Mouse (Mus musculus) olfactory bulb, adult 2 months (tissue): ENCODE measurements at regions not wholly inside any gene's neighbourhood (a gene's known extent, or its start where the extent isn't known, plus 50 kb on each side); places are given as distances from the start of the nearest gene placed in this dataset.

Experiments used
- H3K27ac ChIP-seq: fragments of 200-500 bp; 2 replicates; pipeline ENCODE4 v1.5.1; 2012; ENCODE audit warnings: low read depth, low read length; ENCODE audit not compliant: insufficient read depth
- H3K4me1 ChIP-seq: fragments of 200-500 bp; 2 replicates; pipeline ENCODE4 v1.6.1; 2012; ENCODE audit warnings: low read length; ENCODE audit not compliant: control insufficient read depth, insufficient read depth
- H3K4me3 ChIP-seq: fragments of 200-500 bp; 2 replicates; pipeline ENCODE4 v1.5.1; 2012; ENCODE audit warnings: mild to moderate bottlenecking, low read depth, low read length, moderate library complexity; ENCODE audit not compliant: insufficient read depth
- CTCF ChIP-seq: fragments of 200-500 bp; IDR thresholded peaks from 2 replicates; pipeline ENCODE4 v1.5.1; 2012; ENCODE audit warnings: low read depth, mild to moderate bottlenecking, low read length, moderate library complexity; ENCODE audit not compliant: insufficient read depth
- POLR2A ChIP-seq: fragments of 200-500 bp; IDR thresholded peaks from 2 replicates; pipeline ENCODE4 v1.6.1; 2012; ENCODE audit warnings: mild to moderate bottlenecking, low read depth, low read length, moderate library complexity; ENCODE audit not compliant: insufficient read depth
- WGBS: fragments of 180-500 bp; shearing (Covaris S2); methylation state at CpG from one replicate; pipeline ENCODE4 v1.1.7; 2018; 5-methylcytosine and 5-hydroxymethylcytosine counted together

DNA sequence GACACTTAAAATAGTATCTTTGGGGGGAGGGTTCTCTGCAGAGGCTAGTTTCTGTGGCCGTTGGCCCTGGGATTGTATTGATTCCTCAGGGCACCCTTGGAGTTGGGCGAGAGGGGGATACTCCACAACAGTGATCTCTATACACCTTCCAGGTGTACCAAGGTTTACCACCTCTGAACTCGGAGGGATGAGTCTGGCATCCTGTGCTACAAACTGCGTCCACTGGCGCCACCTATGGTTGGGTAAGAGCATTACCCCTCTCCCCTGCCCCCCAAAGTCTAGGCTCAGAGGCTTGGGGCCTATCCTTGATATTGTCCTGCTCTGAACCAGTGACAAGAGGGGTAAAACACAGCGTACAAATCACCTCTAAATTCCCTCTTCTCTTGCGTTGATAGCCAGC, 62.2 kb downstream of the Gm17728 start:
- peak overlapping the region; percentile 49 for H3K27ac ChIP-seq
- H3K4me3 ChIP-seq = no peak overlapping the region
- peaks cover 16% of the 10 kb centered on the region for H3K4me1 ChIP-seq
- TF ChIP-seq CTCF (peak; percentile 51), POLR2A (no peak)
- 69% methylated on average over 7 of the region's 7 CpGs for WGBS

DNA sequence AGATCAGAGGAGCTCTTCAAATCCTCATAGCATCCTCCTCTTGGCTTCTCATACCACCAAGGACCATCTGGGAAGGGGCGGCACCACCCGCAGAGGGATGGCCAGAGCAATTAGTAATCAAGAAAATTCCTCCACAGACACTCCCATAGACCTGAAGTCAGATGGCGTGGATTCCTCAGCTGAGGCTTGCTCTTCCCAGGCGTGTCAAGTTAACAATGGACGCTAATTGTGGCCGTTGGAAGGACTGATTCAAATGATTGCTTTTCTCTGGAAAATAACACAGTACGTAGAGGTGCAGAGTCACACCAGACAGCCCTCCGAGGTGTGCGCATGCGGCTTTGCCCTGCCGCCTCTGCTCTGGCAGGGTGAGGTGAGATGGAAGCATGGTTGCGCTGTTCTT, 62.7 kb downstream of the Gm17728 start:
- TF ChIP-seq CTCF (no peak), POLR2A (no peak)
- Histone ChIP-seq H3K4me1 (peaks cover 16% of the 10 kb centered on the region), H3K4me3 (no peak overlapping the region; the same call in 1 of the 2 replicates), H3K27ac (peak overlapping the region; percentile 49)
- 34% methylated on average over 12 of the region's 12 CpGs for WGBS

DNA sequence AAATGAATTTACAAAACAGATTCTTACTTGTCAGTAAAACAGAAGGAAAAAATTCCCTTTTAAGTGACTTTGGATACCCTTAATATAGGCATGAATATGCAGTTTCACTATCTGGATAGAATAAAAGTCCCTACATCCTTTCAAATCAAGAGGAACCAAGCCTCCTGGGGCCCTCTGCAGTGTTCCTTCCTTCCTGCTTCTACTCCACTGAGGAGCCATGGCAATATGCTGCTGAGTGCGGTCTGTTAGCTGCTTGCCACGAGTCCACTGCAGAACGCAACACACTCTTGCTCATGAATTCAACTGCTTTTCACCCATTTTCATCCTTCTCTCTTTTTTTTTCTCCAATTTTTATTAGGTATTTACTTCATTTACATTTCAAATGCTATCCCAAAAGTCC, 107.5 kb downstream of the Gm17728 start:
- H3K4me1 ChIP-seq = no peaks in the 10 kb centered on the region
- no peak overlapping the region for H3K4me3 ChIP-seq
- WGBS = 73% methylated on average over 3 of the region's 3 CpGs
- TF ChIP-seq CTCF (no peak), POLR2A (no peak)
- H3K27ac ChIP-seq = no peak overlapping the region

DNA sequence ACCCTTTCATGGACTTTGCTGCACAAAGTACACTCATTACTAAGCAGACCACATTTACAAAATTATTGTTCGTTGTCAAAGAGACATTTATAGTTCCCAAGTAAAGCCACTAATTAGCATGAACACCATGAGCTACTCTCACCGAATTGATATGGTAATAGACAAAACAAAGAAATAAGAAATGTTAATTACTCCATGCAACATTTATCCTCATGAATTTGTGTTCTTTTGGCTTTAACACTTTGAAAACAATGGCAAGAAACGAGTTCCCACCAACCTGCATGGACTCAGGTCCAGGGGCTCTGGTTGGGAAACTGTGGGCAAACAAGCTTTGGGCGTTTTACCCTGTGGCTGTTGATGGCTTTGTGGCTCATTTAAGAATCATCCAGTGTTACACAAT, 114.2 kb downstream of the Gm17728 start:
- Histone ChIP-seq H3K4me3 (no peak overlapping the region), H3K27ac (0 out of 2 replicates have a peak overlapping the region, but pooled peaks have one; percentile 63), H3K4me1 (peaks cover 2% of the 10 kb centered on the region; the same call in 1 of the 2 replicates)
- 39% methylated on average over 4 of the region's 4 CpGs for WGBS
- no peak for TF ChIP-seq POLR2A
- TF ChIP-seq CTCF = no peak

DNA sequence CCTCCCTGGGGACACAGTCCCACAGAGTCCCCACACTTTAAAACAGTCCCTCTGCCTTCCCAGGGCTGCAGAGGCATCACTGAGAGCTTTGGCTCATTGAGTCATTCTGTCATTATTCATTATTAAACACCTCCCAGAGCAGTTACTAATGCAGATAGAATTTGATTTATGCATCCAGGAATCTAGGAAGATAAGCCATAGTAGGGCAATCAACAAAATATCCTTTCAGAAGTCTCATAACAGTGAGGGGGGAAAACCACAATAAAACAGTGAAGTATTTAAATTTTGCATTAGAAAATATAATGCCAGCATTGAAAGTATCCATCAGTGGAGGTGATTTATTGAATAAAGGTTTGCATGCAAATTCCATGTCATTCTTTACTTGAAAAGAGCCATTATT, 116.5 kb downstream of the Gm17728 start:
- Histone ChIP-seq H3K4me3 (no peak overlapping the region), H3K4me1 (peaks cover 2% of the 10 kb centered on the region; the same call in 1 of the 2 replicates), H3K27ac (no peak overlapping the region)
- no peak for TF ChIP-seq POLR2A
- no peak for TF ChIP-seq CTCF

DNA sequence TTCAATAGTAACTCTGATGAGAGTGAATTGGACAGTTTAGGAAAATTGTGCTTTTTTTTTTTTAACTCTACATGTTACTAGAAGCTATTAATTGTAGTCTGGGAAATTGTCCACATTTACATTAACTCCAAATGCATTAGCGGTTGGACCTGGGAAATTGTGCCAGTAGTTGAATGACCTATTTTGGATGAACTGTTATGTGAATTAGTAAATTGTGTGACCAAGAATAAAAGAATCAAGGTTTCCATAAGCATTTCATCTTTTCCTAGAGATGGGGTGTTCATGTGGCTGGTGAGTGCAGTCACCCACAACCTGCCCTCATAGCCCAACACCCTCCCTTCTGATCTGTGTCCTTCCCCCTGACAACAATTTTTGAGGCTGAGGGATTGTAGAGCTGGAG, 118.3 kb downstream of the Gm17728 start:
- TF ChIP-seq POLR2A = no peak
- TF ChIP-seq CTCF = no peak
- 88% methylated on average over 1 of the region's 1 CpGs for WGBS
- Histone ChIP-seq H3K27ac (no peak overlapping the region), H3K4me3 (no peak overlapping the region), H3K4me1 (peaks cover 2% of the 10 kb centered on the region; the same call in 1 of the 2 replicates)

DNA sequence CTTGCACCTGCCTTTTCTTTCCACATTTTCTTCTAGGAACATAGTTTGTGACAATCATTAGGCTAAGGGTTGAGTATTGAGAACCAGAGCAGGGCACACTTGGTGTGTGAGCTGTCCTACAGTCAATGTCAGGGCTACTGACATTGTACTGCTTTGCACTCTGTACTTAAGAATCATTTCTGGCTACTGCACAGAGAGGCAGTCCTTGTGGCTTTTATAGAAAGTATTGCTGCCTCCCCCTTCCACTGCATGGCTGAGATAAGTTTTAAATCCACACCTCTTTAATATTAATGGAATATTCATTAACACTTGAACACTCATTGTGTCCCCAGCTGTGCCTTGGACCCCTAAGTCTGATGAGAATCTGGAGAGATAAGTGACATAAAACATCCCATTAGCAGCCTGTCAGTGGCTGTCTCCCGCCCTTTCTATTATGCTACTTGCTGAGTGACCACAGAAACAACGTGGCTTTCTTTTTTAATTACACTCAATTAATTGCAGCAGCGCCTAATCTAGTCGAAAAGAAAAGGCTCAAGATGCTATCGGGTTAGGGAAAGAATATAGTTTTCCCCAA, 121.5 kb downstream of the Gm17728 start:
- no peaks in the 10 kb centered on the region for H3K4me1 ChIP-seq
- WGBS = 46% methylated on average over 5 of the region's 5 CpGs
- TF ChIP-seq CTCF (no peak), POLR2A (no peak)
- no peak overlapping the region for H3K27ac ChIP-seq
- H3K4me3 ChIP-seq = no peak overlapping the region

DNA sequence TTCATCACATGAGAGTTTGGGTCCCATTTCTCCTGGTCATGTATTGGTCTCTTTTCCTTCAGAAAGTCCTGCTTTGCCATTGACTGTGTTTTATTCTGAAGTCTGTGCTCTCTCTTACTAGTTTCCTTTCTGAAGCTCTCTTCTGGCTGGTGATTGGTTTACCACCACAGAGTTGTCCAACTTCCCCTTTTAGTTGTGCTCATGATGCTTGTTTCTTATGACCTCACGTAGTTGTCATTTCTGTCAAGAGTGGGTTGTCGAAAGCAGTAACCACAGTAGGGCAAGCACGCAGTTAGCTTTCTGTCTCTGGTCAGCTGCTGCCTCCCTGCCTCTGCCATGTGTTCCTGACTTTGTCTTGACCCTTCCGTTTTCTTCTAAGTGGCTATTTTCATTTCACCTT, 112.0 kb downstream of the Pabpc6 start:
- WGBS = 97% methylated on average over 4 of the region's 4 CpGs
- TF ChIP-seq POLR2A = no peak
- TF ChIP-seq CTCF = no peak
- Histone ChIP-seq H3K4me3 (no peak overlapping the region), H3K27ac (no peak overlapping the region), H3K4me1 (no peaks in the 10 kb centered on the region)

DNA sequence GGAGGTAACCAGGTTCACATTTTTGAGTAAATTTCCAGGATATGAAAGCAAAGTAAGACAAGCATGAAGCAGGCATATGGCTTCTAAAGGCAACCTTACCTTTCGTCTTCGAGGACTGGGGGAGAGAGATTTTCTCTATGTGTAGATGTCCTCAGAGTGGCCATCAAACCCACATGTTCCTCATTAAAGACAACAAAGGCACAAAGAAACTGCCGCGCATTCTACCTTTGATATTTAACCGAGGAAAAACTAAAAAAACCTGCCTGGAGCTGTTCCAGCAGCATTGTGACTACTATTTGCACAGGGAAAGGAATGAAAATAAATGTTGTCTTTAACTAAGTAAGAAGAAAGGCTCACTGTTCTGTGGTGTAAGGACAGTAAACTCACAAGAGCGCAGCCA, 102.7 kb downstream of the Pabpc6 start:
- TF ChIP-seq POLR2A (no peak), CTCF (no peak)
- Histone ChIP-seq H3K4me1 (no peaks in the 10 kb centered on the region), H3K27ac (no peak overlapping the region), H3K4me3 (no peak overlapping the region)
- WGBS = 66% methylated on average over 6 of the region's 6 CpGs
